Mouse (Mus musculus) lung, adult 2 months (tissue): Measurements from ENCODE around the gene Negr1.

Source experiments
- CTCF ChIP-seq: fragments of 200-500 bp; IDR thresholded peaks from 2 replicates; pipeline ENCODE4 v1.5.1; 2011; ENCODE audit warnings: mild to moderate bottlenecking, low read length, control low read depth; ENCODE audit not compliant: insufficient read depth
- POLR2A ChIP-seq: fragments of 200-500 bp; IDR thresholded peaks from 2 replicates; pipeline ENCODE4 v1.6.1; 2011; ENCODE audit warnings: low read depth, mild to moderate bottlenecking, control low read depth, low read length, borderline replicate concordance; ENCODE audit errors: extremely low read depth

GRCm38 (mm10) chr3:157189834-157190233 lies 628.2 kb downstream of the Negr1 start:
- TF ChIP-seq CTCF, result no peak
- no peak for TF ChIP-seq POLR2A
